Mouse (Mus musculus): ENCODE data around the gene Tbc1d10a. TPM values are rescaled to one million over a fixed set of nuclear protein-coding genes. Genes with fewer than 3 reads are reported as not detected.

Tbc1d10a gene
- polyA plus RNA-seq, 1 experiment: 34.1 TPM

GRCm38 (mm10) chr11:4263296-4263695 lies 76.7 kb downstream of the Tbc1d10a start:
- Histone ChIP-seq H3K4me3 (replicated peaks; ENCODE audit: insufficient read depth, low read depth, low read length) (no peak overlapping the region), H3K27ac (ENCODE audit: insufficient read depth, low read length) (no peak overlapping the region), H3K4me1 (ENCODE audit: control insufficient read depth, insufficient read depth, low read length) (peaks cover 10% of the 10 kb centered on the region; the same call in 1 of the 2 replicates), H3K27me3 (ENCODE audit: control insufficient read depth, insufficient read depth, low read length) (no peaks in the 10 kb centered on the region; the same call in 1 of the 2 replicates)
- TF ChIP-seq POLR2A (IDR thresholded peaks at IDR 0.05; ENCODE audit: borderline replicate concordance, insufficient read depth, low read length) (no peak), CTCF (IDR thresholded peaks at IDR 0.05; ENCODE audit: borderline replicate concordance, insufficient read depth, low read depth, low read length) (no peak)
- WGBS: 38% methylated on average over 1 of the region's 1 CpGs
- DNase-seq: no peak

GRCm38 (mm10) chr11:4264066-4264465 lies 77.5 kb downstream of the Tbc1d10a start:
- Histone ChIP-seq H3K4me3 (replicated peaks; ENCODE audit: insufficient read depth, low read depth, low read length) (no peak overlapping the region), H3K4me1 (ENCODE audit: control insufficient read depth, insufficient read depth, low read length) (peaks cover 10% of the 10 kb centered on the region; the same call in 1 of the 2 replicates), H3K27me3 (ENCODE audit: control insufficient read depth, insufficient read depth, low read length) (no peaks in the 10 kb centered on the region; the same call in 1 of the 2 replicates), H3K27ac (ENCODE audit: insufficient read depth, low read length) (no peak overlapping the region)
- DNase-seq: no peak
- TF ChIP-seq CTCF (IDR thresholded peaks at IDR 0.05; ENCODE audit: borderline replicate concordance, insufficient read depth, low read depth, low read length): no peak
- no peak for TF ChIP-seq POLR2A (IDR thresholded peaks at IDR 0.05; ENCODE audit: borderline replicate concordance, insufficient read depth, low read length)
- WGBS: 82% methylated on average over 7 of the region's 7 CpGs

Other genes starting within 250 kb of the Tbc1d10a start
- gene Pes1, start 222.8 kb upstream of the Tbc1d10a start, polyA plus RNA-seq (2012; rRNA removed): 36.6 and 36.9 TPM in 2 replicates
- 0.14 and 0.20 TPM in 2 replicates for gene 4930556J24Rik, start 210.0 kb upstream of the Tbc1d10a start, polyA plus RNA-seq (2012; rRNA removed)
- gene Gal3st1, start 203.2 kb upstream of the Tbc1d10a start, polyA plus RNA-seq (2012; rRNA removed): 44.4 and 52.0 TPM in 2 replicates
- 0.05 and 0.14 TPM in 2 replicates for gene Sec14l4, start 155.3 kb upstream of the Tbc1d10a start, polyA plus RNA-seq (2012; rRNA removed)
- not detected in 2 replicates for gene Sec14l3, start 121.9 kb upstream of the Tbc1d10a start, polyA plus RNA-seq (2012; rRNA removed)
- gene Mtfp1, start 91.3 kb upstream of the Tbc1d10a start, polyA plus RNA-seq (2012; rRNA removed): 60.5 and 65.2 TPM in 2 replicates
- gene Sec14l2, start 63.4 kb upstream of the Tbc1d10a start, polyA plus RNA-seq (2012; rRNA removed): 28.2 and 32.2 TPM in 2 replicates
- 39.5 and 39.9 TPM in 2 replicates for gene Rnf215, start 51.6 kb upstream of the Tbc1d10a start, polyA plus RNA-seq (2012; rRNA removed)
- 15.6 and 15.8 TPM in 2 replicates for gene Ccdc157, start 26.5 kb upstream of the Tbc1d10a start, polyA plus RNA-seq (2012; rRNA removed)
- 50.0 and 54.3 TPM in 2 replicates for gene Sf3a1, start 26.4 kb upstream of the Tbc1d10a start, polyA plus RNA-seq (2012; rRNA removed)
- gene Castor1, start 31.4 kb downstream of the Tbc1d10a start, polyA plus RNA-seq (2012; rRNA removed): 5.1 and 5.6 TPM in 2 replicates
- 0.03 TPM in 1 of 2 replicates, not detected in the other for gene Osm, start 49.6 kb downstream of the Tbc1d10a start, polyA plus RNA-seq (2012; rRNA removed)
- 0.15 and 0.41 TPM in 2 replicates for gene Lif, start 70.8 kb downstream of the Tbc1d10a start, polyA plus RNA-seq (2012; rRNA removed)